ENCODE assay signal across 19 mouse cellular contexts in genomic region chr3:70130241-70131029, GRCm38 (mm10).
"Had no signal": no experiment of that assay in that cellular context is flagged by ENCODE, and none has a peak within 500 bp of the region (broad histone marks: within the 10 kb centered on the region; RNA-seq: fewer than 3 reads in every experiment).

No protein-coding gene starts in this region.

- H3K27ac ChIP-seq: midbrain, embryonic 10.5 days; midbrain, embryonic 13.5 days; neural tube, embryonic 13.5 days; neural tube, embryonic 15.5 days; stomach, embryonic 15.5 days; stomach, postnatal 0 days had no signal

- H3K4me2 ChIP-seq: lung, embryonic 14.5 days; midbrain, embryonic 13.5 days; neural tube, embryonic 13.5 days; neural tube, embryonic 15.5 days; stomach, embryonic 15.5 days had no signal

- H3K36me3 ChIP-seq: midbrain, embryonic 10.5 days; midbrain, embryonic 13.5 days; neural tube, embryonic 13.5 days; neural tube, embryonic 15.5 days; stomach, embryonic 15.5 days had no signal

- H3K4me3 ChIP-seq: midbrain, embryonic 10.5 days; midbrain, embryonic 13.5 days; myocyte; neural tube, embryonic 13.5 days; neural tube, embryonic 15.5 days; stomach, embryonic 15.5 days had no signal

- DNase-seq: lung, adult 18-20 months; lung, embryonic 14.5 days; lung, postnatal 10 days; lung, postnatal 4 days; retina, postnatal 1 day; right cerebral cortex, adult 18-20 months; right cerebral cortex, postnatal 25 days; right cerebral cortex, postnatal 4 days; thymus, adult 2 months; thymus, postnatal 25 days; thymus, postnatal 4 days had no signal

- H3K9ac ChIP-seq: lung, embryonic 14.5 days; midbrain, embryonic 13.5 days; neural tube, embryonic 13.5 days; neural tube, embryonic 15.5 days; stomach, embryonic 15.5 days had no signal

- H3K27me3 ChIP-seq: midbrain, embryonic 13.5 days; neural tube, embryonic 13.5 days; neural tube, embryonic 15.5 days; stomach, embryonic 15.5 days had no signal

- ATAC-seq: midbrain, embryonic 13.5 days; midbrain, embryonic 16.5 days had no signal

- H3K4me1 ChIP-seq: midbrain, embryonic 10.5 days; midbrain, embryonic 13.5 days; stomach, embryonic 15.5 days had no signal

- H3K9me3 ChIP-seq: midbrain, embryonic 10.5 days; midbrain, embryonic 13.5 days; neural tube, embryonic 13.5 days; neural tube, embryonic 15.5 days; stomach, embryonic 15.5 days had no signal
